Mouse (Mus musculus): ENCODE results near the gene Tex26. TPM values are rescaled to one million over a fixed set of nuclear protein-coding genes. Genes with fewer than 3 reads are reported as not detected.

Gene Tex26
- polyA plus RNA-seq, 1 experiment: 0.29 TPM

DNA sequence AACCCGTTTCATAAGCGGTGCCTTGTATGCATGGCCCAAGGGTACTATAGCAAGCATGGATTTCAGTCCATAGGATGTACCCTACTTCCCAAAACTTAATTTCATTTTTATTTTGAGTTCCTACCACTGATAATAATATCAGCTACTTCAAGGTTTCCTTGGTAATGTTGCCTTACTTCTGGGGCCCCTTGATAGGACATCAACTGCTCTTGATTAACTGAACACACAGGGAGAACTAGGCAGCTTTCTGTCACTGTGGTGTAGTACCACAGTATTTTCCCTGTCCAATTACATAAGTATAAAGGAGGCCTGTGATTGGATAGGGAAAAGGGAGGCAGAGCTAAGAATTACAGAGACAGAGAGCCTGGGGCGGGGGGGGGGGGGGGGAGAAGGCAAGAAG is 75.4 kb downstream of the Tex26 start:
- Histone ChIP-seq H3K27ac (ENCODE audit: insufficient read depth, low read length) (no peak overlapping the region), H3K4me1 (ENCODE audit: control insufficient read depth, insufficient read depth, low read length) (no peaks in the 10 kb centered on the region), H3K4me3 (ENCODE audit: insufficient read depth, low read length) (no peak overlapping the region)
- TF ChIP-seq CTCF (IDR thresholded peaks at IDR 0.05; ENCODE audit: extremely low read depth, insufficient read depth, low read length): no peak
- no peak for TF ChIP-seq POLR2A (IDR thresholded peaks at IDR 0.05; ENCODE audit: extremely low read depth, insufficient read depth, low read length)

DNA sequence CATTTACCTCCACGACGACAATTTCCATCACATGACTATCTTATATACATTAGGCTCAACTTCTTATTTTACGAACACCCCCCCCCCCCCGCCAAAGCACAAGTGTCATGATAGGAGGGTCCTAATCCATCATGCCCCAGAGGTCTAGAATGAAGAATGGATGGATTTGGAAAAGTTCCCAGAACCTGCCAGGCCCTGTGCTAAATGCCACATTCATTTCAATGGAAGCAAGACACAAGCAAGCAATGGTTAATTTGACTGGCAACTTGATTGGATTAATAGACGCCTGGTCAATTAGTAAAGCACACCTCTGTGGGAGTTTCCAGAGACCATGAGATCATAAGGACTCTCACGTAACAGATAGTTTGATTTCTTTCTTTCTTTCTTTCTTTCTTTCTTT is 77.7 kb downstream of the Tex26 start:
- no peaks in the 10 kb centered on the region for H3K4me1 ChIP-seq (ENCODE audit: control insufficient read depth, insufficient read depth, low read length)
- H3K4me3 ChIP-seq (ENCODE audit: insufficient read depth, low read length): no peak overlapping the region
- TF ChIP-seq POLR2A (IDR thresholded peaks at IDR 0.05; ENCODE audit: extremely low read depth, insufficient read depth, low read length) (no peak), CTCF (IDR thresholded peaks at IDR 0.05; ENCODE audit: extremely low read depth, insufficient read depth, low read length) (no peak)
- H3K27ac ChIP-seq (ENCODE audit: insufficient read depth, low read length): no peak overlapping the region

Other genes with a start within 250 kb of the Tex26 start
- gene Alox5ap, start 174.9 kb upstream of the Tex26 start, polyA plus RNA-seq (2012; rRNA removed): 16.0 and 18.0 TPM in 2 replicates
- gene Medag, start 27.9 kb upstream of the Tex26 start, polyA plus RNA-seq (2012; rRNA removed): 10.0 and 10.5 TPM in 2 replicates
- 0.93 and 1.3 TPM in 2 replicates for gene Wdr95, start 89.0 kb downstream of the Tex26 start, polyA plus RNA-seq (2012; rRNA removed)
- 209 and 217 TPM in 2 replicates for gene Hsph1, start 196.7 kb downstream of the Tex26 start, polyA plus RNA-seq (2012; rRNA removed)
- 14.2 and 17.0 TPM in 2 replicates for gene B3glct, start 238.6 kb downstream of the Tex26 start, polyA plus RNA-seq (2012; rRNA removed)

Data from cortical plate, adult 2 months (tissue).